Mouse (Mus musculus): ENCODE results near the gene Mef2b.

GRCm38 (mm10) chr8:70092786-70093185 lies 46.7 kb upstream of the Mef2b start:
- TF ChIP-seq CTCF (IDR thresholded peaks at IDR 0.05; ENCODE audit: low read depth): no peak
- TF ChIP-seq EP300 (optimal IDR thresholded peaks at IDR 0.05): no peak

Measured in stomach, postnatal 0 days (tissue).